Mouse (Mus musculus) testis, postnatal 14 days (tissue): ENCODE measurements around the gene Amot.

Experiments used
- DNase-seq: peaks from one replicate; pipeline ENCODE4 v3.0.0; 2021; ENCODE audit warnings: low spot score

The Amot gene

DNA sequence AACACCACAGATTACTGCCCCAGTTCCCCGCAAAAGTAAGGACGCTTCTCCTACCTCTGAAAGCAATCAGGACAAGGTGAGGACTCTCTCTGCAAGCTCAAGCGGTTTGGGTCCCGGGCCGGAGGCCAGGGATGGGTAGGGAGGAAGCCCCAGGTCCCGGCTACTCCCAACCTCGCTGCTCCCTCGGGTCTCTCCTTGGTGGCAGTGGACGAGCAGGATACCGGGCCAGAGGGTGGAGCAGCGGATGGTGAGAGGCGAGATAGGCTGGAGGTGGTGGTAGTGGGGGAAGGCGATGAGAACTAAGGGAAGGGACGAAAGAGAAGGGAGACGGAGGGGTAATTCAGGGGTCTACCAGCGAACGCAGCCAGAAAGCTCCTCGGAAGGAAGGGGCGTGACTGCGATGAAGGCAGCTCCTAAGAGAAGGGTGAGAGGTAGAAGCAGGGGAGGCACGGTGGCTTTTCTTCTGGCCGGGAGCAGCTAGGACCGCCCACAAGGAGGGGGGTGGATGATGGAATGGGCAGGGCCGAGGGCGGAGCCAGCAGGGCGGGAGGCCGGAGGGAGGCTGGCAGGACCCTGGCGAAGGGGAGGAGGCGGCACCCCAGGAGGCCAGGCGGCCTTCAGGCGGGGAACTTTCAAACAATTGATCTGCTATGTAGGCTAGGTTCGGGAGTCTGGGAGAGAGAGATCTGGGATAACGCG, at the start of gene Amot:
Gene Amot, minus strand, starts transcription at position 465 of the 699 bp plus-strand sequence.
- DNase-seq, result peak; percentile 83

DNA sequence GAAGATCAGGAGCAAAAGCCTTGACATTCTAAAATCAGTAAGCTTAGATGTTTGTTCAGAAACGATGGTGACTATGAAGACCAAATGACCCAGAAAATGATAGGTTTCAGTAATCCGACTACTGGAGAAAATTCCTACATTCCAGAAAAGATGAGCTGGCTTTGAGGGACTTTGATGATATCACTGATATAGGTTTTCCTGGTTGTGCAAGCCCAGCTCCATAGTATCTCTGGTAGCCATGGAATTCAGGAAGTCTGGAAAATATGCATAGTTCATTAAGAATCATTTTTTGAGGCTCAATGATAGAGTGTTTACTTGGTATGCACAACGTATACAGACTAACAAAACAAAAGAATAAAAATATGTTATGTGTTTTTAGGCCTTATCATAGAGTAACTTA, 40.1 kb upstream of the Amot start:
- no peak for DNase-seq

DNA sequence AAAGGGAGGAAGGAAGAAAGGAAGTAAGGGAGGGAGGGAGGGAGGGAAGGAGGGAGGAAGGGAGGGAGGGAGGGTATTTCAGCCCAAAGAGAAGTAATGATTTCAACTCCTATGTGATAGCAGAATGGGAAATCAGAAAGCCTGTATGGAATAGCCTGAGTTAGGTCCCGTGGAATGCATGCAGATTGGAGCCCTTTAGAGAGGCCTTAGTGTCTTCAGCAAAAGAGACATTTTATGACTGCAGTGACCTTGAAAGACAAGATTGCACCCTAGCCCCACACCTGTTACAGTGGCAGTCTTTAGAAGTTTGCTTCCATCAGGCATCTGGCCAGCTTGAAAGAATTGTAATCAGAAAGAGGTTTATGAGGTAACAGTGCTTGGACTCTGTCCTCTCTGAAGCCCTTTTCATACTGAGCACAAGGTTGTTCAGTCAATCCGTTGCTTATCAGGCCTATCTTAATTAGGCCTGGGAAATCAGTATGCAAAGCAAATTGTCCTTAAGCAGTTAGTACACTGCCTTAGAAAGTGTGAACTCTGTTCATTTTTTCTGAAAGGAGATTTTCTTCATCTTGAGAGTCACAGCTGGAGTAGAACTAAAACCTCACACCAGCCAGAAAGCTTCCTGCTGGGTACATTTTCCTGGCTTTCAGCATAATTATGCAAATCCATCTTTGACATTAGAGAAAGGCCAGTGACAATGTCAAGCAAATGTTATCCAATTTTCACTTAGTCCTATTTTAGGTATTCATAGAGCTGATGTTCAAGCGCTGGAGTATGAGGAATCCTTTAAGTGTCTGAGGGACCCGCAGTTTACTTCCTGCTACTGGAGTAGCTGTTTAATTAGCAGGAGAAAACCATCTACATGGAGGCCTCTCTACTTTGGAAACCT, 38.9 kb upstream of the Amot start:
- DNase-seq, result no peak

DNA sequence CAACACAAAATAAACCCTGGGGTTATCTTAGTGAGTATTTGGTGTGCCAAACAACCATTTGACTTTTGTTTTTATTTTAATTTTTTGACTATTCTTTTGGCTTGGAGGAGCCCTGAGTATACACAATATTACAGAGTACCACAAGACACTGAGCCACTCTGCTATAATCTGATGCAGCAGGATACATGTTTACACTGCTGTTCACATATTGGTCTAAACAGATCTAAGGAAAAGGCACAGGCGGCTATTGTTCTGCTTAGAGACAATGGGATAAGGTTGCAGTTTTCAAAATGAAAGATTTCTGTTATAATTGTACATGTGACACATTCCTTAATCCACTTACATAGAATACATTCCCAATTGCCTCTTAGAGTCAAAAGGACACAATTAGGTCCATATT, 36.1 kb upstream of the Amot start:
- no peak for DNase-seq

DNA sequence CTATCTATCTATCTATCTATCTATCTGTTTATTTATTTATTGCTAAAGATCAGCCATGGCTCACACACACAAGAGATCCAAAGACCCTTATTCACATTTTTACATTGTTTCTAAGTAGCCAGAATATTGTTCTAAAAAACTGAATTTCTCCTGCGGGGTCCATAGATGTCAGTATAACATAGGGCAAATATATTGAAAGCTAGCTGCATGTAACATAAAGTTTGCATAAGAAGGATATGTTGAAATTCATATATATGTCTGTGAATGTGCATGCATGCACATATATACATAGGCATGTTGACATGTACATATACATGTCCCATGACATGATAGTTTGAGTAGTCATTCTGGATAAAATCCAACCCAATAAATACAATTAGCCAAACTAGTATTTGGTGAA, 35.3 kb upstream of the Amot start:
- no peak for DNase-seq

DNA sequence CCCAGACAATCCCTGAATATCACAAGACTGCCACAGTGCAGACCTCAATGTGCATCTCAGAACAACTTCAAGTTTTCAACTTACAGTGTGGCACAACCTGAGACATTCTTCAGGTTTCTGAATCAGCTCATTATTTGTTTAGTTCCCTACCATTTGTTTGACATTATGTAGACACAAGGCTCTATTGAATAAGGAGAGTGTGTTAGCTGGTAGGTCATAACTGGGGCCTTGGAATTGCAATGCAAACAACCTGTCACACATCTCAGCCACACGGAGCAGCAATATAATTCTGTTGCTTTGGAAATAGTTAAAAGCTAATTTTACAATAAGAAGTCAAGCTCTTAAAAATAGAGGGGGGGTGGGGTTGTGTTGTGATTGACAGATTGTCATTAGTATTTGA, 24.6 kb upstream of the Amot start:
- no peak for DNase-seq

DNA sequence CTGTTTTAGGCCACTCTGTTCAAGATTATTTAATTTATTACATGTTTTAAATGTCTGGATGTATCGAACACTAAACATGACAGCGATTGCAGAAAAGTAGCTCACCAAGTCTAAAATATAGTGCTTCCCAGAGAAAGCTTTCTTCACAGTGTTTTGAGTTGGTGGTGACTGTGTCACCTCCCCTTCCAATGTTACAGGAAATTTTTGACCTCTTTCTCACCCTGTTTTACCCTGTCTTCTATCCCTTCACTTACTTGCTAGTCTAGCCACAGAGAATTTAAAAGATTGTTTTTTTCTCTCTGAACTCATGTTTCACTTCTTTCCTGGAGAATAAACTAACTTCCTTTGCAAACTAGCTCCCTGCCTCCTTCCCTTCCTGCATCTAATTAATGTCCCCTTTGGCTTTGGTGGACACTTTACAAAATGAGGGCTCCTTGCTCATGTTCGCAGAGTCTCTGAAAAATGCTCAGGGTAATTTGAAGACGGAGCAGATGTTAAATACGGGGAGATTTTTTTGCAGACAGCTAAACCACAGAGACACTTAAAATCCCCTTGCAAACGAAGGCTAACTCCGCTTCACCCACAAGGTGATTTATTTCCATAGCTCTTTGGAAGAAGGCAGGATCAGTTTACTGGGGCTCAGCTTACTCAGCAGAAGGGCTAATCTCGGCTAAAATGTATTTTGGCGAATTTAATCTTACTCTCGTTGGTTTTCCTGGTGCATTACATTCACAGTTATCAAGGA, 11.5 kb upstream of the Amot start:
- no peak for DNase-seq

DNA sequence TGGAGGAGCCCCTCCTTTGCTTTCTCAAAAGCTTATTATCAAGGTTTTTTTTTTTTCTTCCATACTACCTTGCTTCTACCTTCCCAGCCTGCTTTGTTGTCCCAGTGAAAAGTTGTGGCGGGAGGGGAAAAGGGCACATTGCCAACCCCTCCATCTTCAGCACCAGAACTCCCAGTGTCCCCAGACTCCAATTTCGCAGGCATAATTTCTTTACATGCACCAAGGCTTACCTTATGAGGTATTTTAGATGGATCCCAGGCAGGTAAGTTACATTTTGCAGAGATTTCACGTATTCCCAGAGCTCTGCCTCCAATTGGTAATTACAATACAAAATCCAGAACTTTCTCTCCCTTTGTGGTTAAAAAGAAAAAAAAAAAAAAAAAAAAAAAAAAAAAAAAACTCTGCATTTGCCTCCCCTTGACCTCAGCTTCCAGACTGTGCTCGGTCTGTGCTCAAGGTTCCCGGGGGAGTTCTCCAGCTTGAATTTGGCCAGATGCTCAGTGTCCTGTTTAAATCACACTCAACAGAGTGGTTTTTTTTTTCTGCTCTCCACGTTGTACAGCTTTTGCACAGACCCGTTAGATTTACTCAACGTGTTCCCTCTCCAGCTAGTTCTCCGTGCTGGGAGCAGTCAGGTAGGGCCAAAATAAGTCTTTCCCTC, 10.6 kb upstream of the Amot start:
- DNase-seq, result peak; percentile 27

DNA sequence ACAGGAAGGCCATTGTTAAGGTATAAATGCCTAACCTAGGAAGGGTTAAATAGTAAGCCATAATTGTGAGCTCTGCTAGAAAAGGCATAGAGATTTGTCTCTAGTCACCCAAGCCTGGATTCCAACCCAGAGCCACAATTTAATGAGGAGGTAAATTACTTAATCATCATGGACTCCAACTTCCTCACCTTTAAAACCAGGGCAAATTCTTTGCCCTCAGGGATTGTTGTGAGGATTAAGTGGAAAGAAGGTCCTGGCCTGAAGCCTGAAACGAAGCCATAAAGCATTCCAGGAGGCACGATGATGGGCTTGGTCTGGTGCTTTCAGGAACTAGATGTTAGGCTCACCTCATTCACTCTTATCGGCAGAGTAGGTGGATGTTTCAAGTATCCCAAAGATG, 5.7 kb upstream of the Amot start:
- no peak for DNase-seq

DNA sequence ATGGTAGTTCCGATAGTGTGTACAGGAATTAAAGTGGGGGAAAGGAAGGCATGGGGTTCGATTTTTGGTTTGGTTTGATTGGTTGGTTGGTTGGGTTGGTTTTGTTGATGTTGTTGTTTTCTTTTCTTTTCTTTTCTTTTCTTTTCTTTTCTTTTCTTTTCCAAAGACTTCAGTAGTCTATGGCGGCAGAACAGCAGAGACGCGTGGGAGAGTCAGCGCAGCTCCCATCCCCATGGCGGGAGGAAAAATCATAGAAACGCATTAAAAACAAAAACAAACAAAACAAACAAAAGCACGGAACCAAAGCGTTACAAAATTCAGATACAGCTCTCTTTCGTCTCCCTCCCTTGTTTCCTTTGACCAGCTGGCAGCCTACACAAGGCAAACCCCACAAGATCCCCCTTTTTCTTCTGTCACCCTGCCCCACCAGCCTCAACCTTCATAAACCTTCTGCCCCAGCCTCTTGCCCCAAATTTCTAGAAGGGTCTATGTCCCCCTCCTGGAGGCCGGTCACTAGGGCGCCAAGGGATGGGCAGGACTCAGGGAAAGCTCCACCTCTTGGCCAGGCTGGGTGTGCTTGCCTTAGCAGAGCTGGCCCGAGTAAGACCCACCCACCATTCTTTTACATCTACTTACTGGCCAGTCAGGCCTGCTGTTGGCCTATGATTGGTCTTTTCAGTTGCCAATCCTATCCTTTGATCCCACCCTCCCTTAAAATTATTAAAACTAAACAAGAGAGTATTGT, 648 bp upstream of the Amot start:
- peak; percentile 77 for DNase-seq

DNA sequence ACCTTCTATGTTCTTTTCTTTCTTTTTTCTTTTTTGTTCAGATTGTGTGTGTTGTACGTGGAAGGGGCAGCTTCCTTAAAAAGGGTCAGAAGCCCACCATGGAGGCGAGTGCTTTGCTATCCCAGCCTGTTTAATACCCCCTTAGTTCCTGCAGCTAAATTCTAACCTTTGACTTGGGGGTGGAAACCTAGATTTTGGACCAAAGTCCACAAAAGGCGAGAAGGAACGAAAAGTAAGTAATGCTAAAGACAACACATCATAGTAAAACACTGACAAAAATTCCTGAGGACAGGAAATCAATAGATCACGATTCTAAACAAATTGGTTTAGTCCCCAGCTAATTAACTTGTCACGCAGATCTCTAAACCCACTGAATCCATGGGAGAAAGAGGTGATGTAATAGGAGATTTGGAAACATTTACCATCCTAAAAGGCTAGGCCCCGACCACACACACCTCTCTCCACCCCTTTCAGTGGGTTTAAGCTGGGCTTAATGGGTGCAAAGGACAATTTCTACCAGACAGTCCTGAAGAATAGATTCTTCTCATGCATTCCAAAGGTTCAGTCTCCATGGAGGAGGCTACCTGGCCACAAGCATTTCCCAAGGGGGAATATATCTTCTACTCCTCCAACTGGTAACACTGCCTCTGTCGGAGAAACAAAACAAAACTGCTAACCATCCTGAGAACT, 3.2 kb downstream of the Amot start:
- no peak for DNase-seq

DNA sequence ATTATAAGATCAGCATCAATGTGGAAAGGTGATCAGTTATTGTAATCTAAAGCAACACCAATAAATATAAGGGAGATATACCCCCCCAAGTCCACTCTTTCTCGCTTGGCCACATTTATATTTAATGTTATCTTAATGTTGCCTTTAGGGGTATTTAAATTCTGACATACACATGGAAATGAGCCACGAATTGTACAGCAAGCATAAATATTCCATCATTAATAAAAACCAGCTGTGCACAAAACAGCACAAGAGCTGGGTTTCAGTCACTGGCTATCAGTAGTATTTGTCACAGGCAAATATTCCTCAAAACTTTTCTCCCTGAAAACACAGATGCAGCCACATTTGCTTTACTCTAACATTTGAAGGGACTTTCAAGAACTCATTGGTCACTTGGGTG, 5.9 kb downstream of the Amot start:
- no peak for DNase-seq

DNA sequence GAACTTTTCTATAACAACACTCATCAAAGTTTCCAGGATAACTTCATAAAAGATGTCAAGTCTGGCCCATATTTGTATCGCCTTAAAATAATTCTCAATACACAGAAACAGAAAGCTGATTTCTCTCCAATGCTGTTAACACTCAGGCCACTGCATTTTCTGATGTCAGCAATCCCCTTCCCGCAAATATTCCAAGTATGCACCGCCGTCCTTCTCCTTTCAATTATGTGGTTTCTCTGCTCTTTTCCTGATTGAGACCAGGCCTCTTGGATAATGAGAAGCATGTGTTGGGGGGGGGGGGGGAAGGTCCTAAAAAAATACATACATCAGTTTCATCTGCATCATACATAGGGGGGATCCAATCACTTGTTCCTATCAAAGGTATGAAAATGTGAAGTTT, 6.3 kb downstream of the Amot start:
- DNase-seq, result no peak

DNA sequence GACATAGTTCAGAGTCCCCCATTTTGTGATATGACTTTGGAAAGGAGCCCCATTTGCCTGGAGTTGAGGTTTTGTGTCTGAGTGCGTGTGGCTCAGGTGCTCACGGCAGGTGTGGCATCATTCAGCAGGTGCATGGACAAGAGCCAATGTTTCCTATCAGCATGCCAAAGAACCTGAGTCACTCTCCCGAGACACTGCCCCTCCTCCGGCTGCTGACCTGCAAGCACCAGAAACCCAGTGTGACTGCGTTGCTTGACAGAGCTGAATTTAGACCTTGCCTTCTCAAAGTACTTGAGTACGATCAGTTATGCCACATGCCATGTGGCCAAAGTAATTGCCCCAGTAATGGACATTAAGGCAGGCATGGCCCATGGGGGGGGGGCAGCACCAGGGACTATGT, 7.5 kb downstream of the Amot start:
- DNase-seq, result no peak

DNA sequence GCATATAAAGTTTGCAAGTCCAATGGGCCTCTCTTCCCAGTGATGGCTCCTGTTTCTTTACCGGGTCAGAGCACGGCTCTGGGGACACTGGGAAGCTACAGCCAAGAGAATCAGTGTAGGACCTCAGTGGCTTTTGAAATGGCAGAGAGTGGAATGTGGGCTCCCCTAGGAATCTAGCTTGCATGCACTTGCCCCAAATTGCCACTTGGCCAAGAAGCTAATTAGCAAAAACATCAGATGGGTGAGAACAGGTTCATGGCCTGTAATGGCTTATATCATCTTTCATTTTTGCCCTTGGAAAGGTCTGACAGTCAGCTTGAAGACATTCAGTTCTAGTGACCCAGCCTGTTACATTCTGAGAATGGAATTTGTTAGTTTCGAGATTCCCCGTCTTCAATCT, 9.6 kb downstream of the Amot start:
- DNase-seq, result no peak

DNA sequence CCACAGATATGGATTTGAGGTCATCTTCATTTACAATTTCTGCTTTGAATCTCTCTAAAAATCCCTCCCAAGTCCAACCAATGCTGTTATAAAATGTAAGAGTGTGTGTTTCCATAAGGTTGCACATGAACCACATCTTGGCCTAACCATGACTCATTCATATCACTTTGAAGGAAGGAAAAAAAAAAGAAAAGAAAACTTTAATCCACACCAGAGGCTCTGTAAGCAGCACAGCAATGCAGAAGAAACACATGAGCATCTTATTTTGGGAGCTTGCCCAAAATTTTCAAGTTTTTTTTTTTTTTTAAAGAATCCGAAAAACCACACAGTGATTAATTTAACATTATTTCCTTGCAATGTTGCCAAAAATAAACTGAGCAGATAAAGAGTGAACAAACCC, 14.2 kb downstream of the Amot start:
- DNase-seq, result no peak

DNA sequence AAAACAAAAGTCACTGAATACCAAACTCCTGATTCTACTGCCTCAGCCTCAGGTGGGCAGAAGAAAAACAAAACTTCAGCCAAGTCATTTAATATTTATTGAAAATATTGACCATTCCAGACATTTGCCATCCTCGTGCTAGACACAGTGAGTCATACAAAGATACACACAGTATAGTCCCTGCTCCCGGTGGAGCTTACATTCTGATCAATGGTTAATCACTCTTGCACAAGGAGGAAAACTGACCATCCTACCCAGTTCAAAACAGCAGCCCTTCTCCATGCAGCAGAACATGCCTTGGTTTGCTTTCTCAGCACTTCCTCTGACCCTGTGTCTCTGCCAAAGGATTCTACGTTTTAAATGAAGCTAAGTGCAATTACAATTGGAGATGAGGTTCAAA, 14.6 kb downstream of the Amot start:
- DNase-seq, result no peak

DNA sequence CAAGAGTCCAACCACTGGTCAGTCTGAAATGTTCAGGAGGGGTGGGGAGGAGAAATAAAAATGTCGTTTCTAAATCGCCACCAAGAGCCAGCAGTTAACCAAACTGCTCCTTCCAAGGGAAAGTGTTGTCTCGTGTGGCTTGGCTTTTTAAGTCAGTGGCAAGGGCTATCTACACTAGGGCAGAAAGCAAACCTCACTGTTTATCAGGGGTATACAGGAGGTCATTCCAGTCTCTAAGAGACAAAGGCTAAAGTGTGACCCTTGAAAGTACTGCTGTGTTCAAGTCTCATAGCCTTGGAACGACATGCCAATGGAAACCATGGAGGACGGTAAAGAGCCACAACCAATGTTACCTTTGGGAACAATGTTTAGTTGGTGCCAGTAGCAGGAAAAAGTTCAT, 15.0 kb downstream of the Amot start:
- DNase-seq, result no peak

DNA sequence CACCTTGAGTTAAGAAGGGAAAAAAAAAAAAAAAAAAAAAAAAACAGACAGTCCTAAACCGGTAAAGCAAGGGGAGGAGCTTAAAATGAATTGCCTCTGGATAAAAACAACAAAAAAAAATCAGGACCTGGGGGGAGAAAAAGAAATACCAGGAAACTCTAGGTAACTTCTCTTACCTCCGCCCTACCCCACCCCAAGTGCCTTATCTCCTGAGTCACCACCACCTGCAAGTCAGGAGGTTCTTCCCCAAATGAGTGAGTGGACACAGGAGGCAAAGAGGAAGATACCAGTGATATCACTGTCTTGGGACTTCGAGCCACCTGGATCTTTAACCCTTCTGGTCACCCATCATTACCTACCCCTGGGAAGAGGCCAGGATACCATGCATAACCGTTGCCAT, 19.5 kb downstream of the Amot start:
- no peak for DNase-seq

DNA sequence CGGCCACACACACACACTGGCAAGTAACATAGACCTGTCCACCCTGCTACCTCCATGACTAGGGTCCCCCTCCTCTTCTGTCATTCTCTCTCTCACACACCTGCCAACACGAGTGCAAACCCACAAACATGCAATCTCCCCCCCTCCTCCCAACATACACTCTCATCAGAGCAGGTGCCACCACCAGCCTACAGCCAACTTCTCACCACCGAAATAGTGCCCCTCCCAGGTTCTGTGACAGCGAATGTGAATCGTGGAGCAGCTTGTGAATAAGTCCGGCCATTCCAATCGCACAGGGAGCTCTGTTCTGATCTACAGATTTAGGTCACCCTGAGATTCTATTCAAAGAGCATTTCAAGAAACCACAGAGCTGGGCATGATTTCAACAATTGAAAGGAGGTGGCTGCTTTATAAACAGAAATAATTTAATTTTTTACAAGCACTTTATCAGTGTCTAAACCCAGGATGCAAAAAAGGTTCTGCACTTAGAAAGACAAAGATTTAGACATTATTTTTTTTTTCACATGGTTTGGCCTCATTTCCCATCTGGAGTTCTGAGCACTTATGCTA, 21.4 kb downstream of the Amot start:
- DNase-seq, result no peak

DNA sequence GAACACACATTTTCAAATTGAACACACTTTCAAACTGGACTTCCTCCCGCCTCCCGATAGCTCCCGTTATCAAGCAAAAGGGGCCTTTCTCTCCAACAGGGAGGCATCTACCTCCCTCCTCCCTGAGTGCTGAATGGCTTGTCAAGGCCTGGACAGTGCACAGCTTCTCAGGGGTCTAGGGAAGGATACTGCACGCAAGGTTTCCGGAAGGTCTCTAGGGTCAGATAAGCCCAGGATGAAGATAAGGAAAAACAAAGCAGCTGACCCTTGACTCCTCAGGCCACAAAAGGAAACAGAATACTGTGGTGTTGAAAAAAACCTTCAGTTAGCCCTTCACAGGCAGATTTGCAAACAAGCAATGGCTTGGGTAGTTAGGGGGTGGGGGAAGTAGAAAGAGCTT, 22.6 kb downstream of the Amot start:
- no peak for DNase-seq
